Mouse (Mus musculus): ENCODE results near the gene Defb21.

Defb21 gene

GRCm38 (mm10) chr2:152572114-152572794, at the start of gene Defb21:
TSS of gene Defb21 (plus strand) at chr2:152572744.
- DNase-seq (ENCODE audit: low spot score) = no peak

DNA sequence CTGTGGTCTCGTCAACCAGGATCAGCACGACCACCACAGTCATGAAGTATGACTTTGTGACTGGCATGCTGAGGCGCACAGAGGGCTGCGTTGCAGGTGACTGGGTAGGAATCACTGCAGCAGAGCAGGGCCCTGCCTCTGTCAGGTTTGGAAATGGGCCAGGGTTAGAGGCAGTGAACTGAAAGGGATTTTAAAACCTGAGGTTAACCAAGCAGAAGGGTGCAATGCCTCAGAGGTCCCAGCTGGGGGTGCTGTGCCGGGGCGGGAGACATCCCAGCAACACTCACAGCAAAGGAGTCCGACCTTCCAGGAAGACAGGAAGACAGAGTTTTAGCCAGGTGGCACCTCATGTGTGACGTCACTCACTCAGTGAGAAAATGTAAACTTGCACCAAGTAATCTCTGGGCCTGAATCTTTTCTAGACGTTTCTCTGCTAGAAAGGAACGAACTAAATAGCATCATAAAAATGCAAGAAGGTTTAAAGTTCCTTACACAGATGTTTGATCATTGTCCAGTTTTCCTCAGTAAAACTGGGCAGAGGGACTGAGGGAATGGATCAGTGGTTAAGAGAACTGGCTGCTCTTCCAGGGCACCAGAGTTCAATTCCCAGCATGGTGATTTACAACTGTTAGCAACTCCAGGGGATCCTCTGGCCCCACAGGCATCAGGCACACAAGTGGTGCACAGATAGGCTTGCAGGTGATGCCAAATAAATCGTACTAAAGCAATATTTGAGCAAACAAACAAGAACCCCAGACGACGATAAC, 32.4 kb upstream of the Defb21 start, which contains the start of gene Defb29:
Gene Defb29 (minus strand): TSS at position 155 of the 767 bp plus-strand sequence.
- no peak for DNase-seq (ENCODE audit: low spot score)

DNA sequence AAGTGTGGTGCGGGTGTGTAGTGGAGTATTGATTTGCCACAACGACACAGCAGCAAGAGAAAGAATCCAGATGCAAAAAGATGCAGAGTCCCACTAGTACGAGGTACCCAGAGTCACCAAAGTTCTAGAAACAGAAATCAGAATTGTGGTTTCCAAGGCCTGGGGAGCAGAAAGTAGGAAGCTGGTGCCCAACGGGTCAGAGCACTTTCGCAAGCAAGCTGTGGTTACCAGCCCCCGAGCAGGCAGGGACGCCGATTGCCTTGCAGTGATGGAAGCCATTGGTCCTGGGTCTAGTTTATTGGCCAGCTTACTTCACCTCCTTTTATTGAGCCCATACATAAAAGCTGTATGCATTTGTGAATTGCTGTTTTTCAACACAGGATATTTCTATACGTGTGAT, 30.6 kb upstream of the Defb21 start:
- DNase-seq (ENCODE audit: low spot score) = no peak

- no peak for DNase-seq (ENCODE audit: low spot score)
Measured at GRCm38 (mm10) chr2:152542897-152543296, 29.6 kb upstream of the Defb21 start.

- DNase-seq (ENCODE audit: low spot score) = no peak
Measured at GRCm38 (mm10) chr2:152543478-152543877, 29.1 kb upstream of the Defb21 start.

GRCm38 (mm10) chr2:152544691-152545090, 27.9 kb upstream of the Defb21 start:
- no peak for DNase-seq (ENCODE audit: low spot score)

- DNase-seq (ENCODE audit: low spot score) = no peak
Measured at GRCm38 (mm10) chr2:152548124-152548523, 24.4 kb upstream of the Defb21 start.

GRCm38 (mm10) chr2:152553774-152554423, 18.6 kb upstream of the Defb21 start:
- DNase-seq (ENCODE audit: low spot score) = no peak

DNA sequence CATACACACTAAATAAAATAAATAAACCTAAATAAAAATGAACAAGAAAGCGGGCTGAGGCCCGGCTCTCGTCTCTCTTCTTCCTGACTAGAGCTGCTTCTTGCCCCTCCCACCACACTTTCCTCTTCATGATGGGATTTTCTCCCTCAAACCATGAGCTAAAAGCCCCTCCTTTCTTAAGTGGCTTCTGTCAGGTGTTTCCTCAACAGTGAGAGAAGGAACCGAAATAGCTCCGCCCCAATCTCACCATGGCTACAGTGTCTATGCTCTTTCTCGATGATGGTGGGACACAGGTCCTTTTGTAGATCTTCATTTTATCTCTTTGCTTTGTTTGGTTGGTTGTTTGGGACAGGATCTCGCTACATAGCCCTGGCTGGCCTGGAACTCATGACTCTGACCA, 15.9 kb upstream of the Defb21 start:
- no peak for DNase-seq (ENCODE audit: low spot score)

DNA sequence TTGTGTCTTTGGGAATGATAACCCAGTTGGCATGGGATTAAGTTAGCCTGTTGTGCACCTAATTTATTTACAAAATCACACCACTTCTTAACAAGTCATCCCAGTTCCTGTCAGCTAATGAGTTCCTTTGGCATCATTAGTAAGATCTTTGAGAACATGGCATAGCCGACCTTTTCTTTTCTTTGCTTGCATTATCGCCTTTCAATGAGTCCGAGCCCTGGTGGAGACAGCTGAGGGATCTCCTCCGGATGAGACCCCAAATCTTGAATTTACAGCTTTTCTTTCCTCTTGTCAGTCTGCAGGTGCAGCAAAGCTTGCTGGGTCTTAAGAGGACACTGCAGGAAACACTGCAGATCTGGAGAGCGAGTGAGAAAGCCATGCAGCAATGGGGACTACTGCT, 3.5 kb upstream of the Defb21 start, which contains the start of gene Gm17416:
Gene Gm17416 (plus strand): TSS at position 301 of the 400 bp plus-strand sequence.
- DNase-seq (ENCODE audit: low spot score) = no peak

DNA sequence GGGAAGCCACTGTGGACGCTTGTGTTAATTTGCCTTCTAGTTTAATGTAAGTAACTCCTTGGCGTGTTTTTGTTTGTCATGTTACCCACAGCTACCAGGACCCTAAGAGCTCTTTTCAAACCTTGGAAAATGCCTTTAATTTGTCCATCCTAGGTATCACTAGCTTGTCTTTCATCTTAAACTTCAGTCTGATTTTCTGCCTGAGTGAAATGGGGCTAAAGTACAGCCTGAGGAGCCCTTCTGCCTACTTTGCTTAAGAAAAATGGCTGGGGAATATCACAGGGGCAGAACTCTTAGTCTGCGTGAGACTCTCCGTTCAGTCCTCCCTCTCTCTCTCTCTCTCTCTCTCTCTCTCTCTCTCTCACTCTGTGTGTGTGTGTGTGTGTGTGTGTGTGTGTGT, 2.7 kb upstream of the Defb21 start:
- no peak for DNase-seq (ENCODE audit: low spot score)

- no peak for DNase-seq (ENCODE audit: low spot score)
Measured at GRCm38 (mm10) chr2:152570313-152570712, 2.2 kb upstream of the Defb21 start.

DNA sequence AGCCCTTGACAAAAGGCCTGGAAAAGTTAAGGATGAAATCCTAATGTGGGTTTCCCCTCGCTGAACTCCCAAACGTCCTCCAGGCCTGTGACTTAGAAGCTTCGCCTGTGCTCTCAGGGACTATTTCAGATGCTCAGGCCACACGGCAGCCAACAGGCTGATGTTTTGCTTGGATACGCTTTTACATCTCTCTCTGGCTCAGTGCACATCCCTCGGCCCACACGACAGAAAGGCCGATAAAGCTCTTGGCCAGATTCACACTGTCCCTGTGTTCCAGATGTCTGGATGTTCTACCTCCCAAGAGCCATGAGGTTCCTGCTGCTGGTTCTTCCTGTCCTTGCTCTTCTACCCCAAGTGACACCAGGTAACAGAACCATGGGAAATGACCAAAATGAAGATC, 940 bp downstream of the Defb21 start:
- DNase-seq (ENCODE audit: low spot score) = no peak

- no peak for DNase-seq (ENCODE audit: low spot score)
Measured at GRCm38 (mm10) chr2:152580107-152580506, 7.6 kb downstream of the Defb21 start, which contains the start of gene Defb19. TSS of gene Defb19 (minus strand) at chr2:152580312.

- no peak for DNase-seq (ENCODE audit: low spot score)
Measured at GRCm38 (mm10) chr2:152580612-152581011, 8.1 kb downstream of the Defb21 start.

DNA sequence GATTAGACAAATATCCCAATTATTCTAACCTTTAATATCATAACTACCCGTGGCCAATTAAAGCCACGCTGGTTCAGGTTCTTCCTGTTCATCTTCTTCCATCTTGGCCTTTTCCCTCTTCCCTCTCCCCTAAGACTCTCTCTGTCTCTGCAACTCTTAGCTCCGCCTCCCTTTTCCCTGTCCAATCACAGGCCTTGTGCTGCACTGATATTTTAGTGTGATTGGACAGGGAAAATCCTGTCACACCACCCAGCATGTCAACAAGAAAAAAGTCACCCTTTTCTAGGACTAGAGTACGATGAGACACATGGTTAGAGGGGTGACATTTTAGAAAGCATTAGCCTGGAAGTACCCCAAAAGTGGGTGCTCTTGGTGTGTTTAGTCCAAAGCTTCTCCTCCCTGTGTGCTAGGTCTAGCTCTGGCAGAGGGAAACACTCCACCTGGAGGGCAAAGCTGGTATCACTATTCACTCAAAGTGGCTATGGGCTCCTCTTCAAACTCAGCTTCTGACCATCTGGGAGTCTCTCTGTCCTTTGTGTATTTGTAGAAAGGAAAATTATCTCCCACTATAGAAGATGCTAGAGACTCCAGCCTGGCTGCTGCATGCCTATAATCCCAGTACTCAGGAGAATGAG, 14.5 kb downstream of the Defb21 start:
- no peak for DNase-seq (ENCODE audit: low spot score)

DNA sequence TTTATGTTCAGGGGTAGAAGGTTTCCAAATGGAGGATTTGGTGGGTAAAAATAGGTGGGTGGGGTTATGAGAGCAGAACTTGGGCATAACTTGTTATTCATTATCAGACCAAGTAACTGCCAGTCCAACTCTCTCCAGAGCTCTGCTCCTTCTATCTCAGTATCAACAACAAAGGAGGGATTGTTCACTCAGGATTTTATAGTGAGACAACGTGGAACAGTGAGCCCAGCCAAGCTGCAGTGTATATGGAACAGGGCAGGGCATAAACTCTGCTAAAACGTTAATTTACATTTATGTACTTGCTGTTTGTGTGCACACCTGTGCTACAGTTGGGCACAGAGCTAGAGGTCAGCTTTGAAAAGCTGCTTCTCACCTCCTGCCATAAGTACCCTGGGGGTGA, 15.9 kb downstream of the Defb21 start:
- DNase-seq (ENCODE audit: low spot score) = no peak

- no peak for DNase-seq (ENCODE audit: low spot score)
Measured at GRCm38 (mm10) chr2:152589021-152589420, 16.5 kb downstream of the Defb21 start.

DNA sequence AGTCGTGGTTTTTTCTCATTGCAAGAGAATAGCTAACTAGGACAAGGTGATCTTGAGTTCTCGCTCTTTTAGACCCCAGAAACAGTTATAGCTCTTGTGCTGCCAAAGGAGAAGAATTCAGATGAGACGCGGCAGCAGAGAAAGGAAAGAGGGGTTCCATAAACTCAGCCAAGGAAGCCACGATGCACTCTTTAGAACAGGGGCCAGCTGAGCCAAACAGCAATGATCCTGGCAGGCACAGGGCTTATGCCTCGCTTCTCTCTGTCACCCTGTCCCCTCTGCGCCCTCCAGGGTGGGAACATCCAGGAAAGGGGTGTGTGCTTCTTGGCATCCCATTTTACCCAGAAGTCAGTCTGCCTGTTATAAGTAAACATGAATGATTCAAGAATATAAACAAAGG, 26.8 kb downstream of the Defb21 start, which contains the start of gene Defb45:
Gene Defb45 (minus strand): TSS at position 101 of the 400 bp plus-strand sequence.
- DNase-seq (ENCODE audit: low spot score) = no peak

DNA sequence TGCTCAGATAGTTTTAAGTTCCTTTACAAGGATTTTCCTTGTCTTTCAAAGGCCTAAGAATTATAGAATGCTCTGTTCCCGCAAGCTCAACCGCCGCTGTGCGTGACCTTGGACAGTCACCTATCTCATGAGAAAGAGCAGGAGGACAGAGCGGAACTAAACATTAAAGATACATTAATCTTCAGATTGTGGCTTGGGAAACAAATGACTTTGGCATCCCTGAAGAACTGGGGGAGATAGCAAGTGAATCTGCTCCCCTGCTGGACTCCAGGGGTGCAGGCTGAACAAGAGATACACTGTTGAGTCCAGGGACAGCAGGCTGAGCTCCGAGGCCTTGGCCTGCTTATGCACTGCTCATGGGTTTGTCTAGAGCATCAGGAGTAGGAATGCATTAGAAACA, 27.5 kb downstream of the Defb21 start:
- no peak for DNase-seq (ENCODE audit: low spot score)

- DNase-seq (ENCODE audit: low spot score) = no peak
Measured at GRCm38 (mm10) chr2:152601275-152601960, 28.9 kb downstream of the Defb21 start.

DNA sequence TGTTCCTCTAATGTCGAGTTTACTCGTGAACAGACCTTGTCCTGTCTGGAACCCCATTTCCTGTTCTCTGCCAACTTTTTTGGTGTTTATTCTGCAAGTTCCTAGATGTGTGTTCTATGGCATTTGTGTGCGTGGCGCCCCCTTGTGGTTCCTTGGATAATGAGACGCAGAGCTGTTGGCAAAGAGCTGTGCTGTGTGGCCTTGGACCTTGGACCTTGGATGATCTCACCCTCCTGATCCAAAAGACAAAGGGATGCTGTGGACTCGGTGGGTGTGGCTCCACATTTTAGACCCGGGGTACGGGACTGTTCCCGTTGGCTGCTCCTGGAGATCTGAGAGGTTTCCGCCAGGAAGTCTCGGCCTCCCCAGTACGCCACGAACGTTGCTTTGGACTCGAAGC, 31.5 kb downstream of the Defb21 start, which contains the start of gene Defb36:
Gene Defb36 (plus strand): TSS at position 271 of the 400 bp plus-strand sequence.
- DNase-seq (ENCODE audit: low spot score) = no peak

All from urinary bladder, postnatal 10 days (tissue).